Mouse (Mus musculus): ENCODE measurements around the gene Lman2. TPM values are rescaled to one million over a fixed set of nuclear protein-coding genes. Genes with fewer than 3 reads are reported as not detected.
A peak's percentile ranks its signal among the peaks of the same experiment; 100 is the strongest.

The Lman2 gene
- polyA plus RNA-seq, 1 experiment from 2014 or later = 58.8 TPM

DNA sequence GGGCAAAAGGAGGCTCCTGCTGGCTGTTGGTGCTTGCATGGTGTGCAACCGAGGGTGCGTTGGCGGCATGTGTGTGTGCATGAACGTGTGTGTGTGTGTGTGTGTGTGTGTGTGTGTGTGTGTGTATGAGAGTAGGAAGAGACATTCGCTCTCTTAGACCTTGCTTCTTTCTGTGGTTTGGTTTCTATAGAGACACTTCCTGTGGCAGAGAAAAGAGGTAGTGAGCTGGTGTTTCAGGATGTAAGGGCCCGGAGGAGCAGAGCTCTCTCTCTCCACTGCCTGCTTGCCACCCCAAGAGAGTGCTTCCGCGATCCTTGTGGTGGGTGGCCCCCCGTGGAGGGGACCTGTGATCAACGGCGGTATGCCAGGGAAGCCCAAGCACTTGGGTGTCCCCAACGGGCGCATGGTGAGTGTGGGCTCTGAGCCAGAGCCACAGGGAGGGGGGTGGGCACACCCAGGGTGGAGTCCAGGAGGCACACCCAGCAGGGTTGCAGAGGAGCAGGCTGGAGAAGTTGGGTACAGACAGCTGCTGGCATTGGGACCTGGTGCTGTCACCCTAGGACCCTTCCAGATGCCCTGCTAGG is 7.0 kb upstream of the Lman2 start, which contains the start of gene Rgs14:
Rgs14 (plus strand) TSS at position 202 of the 584 bp plus-strand sequence.
- Histone ChIP-seq H3K9ac (peak within 1 kb of the TSS; percentile 54), H3K27me3 (0 out of 2 replicates have a peak, but pooled peaks cover 16% of the 10 kb centered on the region), H3K4me3 (replicated peaks) (peak within 1 kb of the TSS; percentile 54), H3K4me2 (peak within 1 kb of the TSS; percentile 77), H3K27ac (replicated peaks) (peak within 1 kb of the TSS; percentile 55), H3K4me1 (replicated peaks) (peaks cover 49% of the 10 kb centered on the region), H3K9me3 (replicated peaks) (no peaks in the 10 kb centered on the region), H3K36me3 (replicated peaks) (no peaks in the 10 kb centered on the region)
- WGBS (ENCODE audit: insufficient replicate concordance) = 15% methylated on average over 13 of the region's 13 CpGs
- ATAC-seq (ENCODE audit: insufficient read depth) = peak; percentile 84

DNA sequence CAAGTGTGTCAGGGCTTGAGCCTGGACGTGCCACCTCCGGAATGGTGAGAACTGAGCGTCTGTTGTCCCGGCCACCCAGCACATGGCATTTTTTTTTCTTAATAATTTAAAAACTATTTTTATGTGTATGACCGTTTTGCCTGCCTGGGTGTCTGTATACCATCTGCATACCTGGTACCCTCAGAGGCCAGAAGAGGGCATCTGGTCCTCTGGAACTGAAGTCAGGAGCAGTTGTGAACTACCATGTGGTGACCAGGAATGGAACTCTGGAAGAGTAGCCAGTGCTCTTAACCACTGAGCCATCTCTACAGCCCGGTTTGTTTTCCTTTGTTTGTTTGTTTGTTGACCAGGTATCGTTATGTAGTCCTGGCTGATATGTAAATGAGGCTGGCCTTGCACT is 5.8 kb upstream of the Lman2 start:
- Histone ChIP-seq H3K4me3 (replicated peaks) (no peak overlapping the region), H3K4me2 (no peak overlapping the region), H3K9ac (no peak overlapping the region), H3K27ac (replicated peaks) (no peak overlapping the region), H3K4me1 (replicated peaks) (peaks cover 49% of the 10 kb centered on the region), H3K9me3 (replicated peaks) (no peaks in the 10 kb centered on the region), H3K36me3 (replicated peaks) (no peaks in the 10 kb centered on the region), H3K27me3 (0 out of 2 replicates have a peak, but pooled peaks cover 7% of the 10 kb centered on the region)
- 66% methylated on average over 7 of the region's 7 CpGs for WGBS (ENCODE audit: insufficient replicate concordance)
- ATAC-seq (ENCODE audit: insufficient read depth) = no peak

DNA sequence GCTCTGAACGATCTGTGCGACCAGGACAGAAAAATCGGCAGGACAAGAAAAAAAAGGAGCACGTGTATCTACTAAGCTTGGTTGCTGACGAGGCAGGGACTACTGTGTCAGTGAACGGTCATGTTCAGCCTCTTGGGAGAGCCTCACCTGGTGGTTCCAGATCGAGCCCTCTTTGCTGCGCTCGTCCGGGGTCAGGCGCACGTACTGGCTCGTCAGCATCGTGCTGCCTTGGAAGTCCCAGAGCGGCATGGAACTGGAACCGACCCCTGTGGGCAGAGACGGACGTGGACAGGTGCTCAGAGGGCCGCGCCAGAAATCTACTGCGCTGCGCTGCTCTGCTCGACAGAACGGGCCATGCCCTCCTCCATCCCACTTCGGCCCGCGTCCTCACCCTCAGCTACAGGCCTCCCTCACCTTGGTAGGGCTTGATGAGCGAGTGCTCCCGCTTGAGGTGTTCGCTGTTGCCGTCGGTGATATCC is 570 bp downstream of the Lman2 start:
- H3K27me3 ChIP-seq = no peaks in the 10 kb centered on the region
- H3K9me3 ChIP-seq (replicated peaks) = no peaks in the 10 kb centered on the region
- under 1% methylated on average over 32 of the region's 32 CpGs for WGBS (ENCODE audit: insufficient replicate concordance)
- H3K27ac ChIP-seq (replicated peaks) = peak overlapping the region; percentile 98
- H3K4me2 ChIP-seq = peak overlapping the region; percentile 68
- H3K4me3 ChIP-seq (replicated peaks) = peak overlapping the region; percentile 98
- peaks cover 41% of the 10 kb centered on the region for H3K36me3 ChIP-seq (replicated peaks)
- peak; percentile 53 for ATAC-seq (ENCODE audit: insufficient read depth)
- peaks cover 48% of the 10 kb centered on the region for H3K4me1 ChIP-seq (replicated peaks)
- H3K9ac ChIP-seq = peak overlapping the region; percentile 98

DNA sequence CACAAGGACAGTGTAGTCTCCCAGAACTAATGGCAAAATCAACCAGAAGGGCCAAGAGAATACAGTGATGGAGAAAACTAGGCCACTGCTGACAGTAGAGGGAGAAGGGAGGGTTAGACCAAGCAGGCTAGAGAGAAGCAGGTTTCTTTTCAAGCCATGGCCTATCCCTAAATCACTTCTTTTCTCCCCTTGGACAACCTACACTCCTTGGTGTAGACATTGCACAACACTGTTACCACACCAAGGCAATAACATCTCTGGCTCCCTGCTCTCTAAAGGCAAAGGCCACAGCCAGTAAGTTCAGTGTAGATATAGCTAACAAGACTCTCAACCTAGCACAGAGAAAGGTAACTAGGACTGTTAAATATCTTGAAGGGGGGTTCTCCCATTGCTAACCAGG is 1.4 kb downstream of the Lman2 start:
- Histone ChIP-seq H3K9ac (peak overlapping the region; percentile 98), H3K27ac (replicated peaks) (peak overlapping the region; percentile 51), H3K4me3 (replicated peaks) (peak overlapping the region; percentile 98), H3K27me3 (no peaks in the 10 kb centered on the region), H3K4me2 (peak overlapping the region; percentile 68), H3K36me3 (replicated peaks) (peaks cover 49% of the 10 kb centered on the region), H3K4me1 (replicated peaks) (peaks cover 46% of the 10 kb centered on the region), H3K9me3 (replicated peaks) (no peaks in the 10 kb centered on the region)
- ATAC-seq (ENCODE audit: insufficient read depth) = no peak

DNA sequence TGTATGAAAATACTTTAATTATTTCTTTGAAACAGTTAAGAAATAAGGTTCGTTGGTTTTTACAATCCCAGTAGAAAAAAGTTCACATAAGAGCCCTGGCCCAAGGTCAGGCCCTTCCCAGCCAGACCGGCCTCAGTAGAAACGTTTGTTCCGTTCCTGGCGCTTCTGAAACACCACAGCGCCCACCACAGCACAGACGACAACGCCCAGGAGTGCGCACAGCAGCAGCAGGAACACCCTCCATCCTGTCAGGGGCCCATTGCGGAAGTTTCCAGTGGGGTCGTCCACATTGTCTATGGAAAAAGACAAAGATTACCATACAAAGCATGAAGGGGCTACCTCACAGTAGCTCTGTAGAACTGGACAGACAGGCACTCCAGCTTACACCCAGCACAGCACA is 15.8 kb downstream of the Lman2 start:
- Histone ChIP-seq H3K4me1 (replicated peaks) (peaks cover 6% of the 10 kb centered on the region; the same call in 1 of the 2 replicates), H3K4me2 (no peak overlapping the region), H3K27me3 (no peaks in the 10 kb centered on the region), H3K9me3 (replicated peaks) (no peaks in the 10 kb centered on the region), H3K4me3 (replicated peaks) (no peak overlapping the region), H3K9ac (no peak overlapping the region), H3K27ac (replicated peaks) (no peak overlapping the region), H3K36me3 (replicated peaks) (peaks cover 80% of the 10 kb centered on the region)
- WGBS (ENCODE audit: insufficient replicate concordance) = 68% methylated on average over 11 of the region's 11 CpGs
- no peak for ATAC-seq (ENCODE audit: insufficient read depth)

DNA sequence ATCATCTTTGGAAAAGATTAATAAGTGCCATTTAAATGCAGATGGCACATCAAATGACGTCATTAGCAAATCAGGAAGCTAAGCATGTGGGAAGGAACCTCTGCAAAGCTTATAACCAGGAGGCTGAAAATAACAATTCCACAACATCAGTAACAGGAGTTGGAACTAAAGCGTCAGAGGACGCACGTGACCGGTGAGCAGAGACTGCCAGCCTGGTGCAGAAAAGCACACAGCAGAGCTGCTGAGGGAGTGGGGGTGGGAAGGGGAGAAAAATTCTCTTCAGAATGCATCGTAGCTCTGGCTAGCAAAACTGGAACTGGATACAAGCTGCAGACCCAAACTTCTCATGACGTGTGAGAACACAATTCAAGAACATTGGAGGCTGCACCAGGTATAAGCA is 18.3 kb downstream of the Lman2 start:
- Histone ChIP-seq H3K27ac (replicated peaks) (no peak overlapping the region), H3K4me1 (replicated peaks) (peaks cover 10% of the 10 kb centered on the region), H3K9me3 (replicated peaks) (no peaks in the 10 kb centered on the region), H3K4me2 (no peak overlapping the region), H3K4me3 (replicated peaks) (no peak overlapping the region), H3K36me3 (replicated peaks) (peaks cover 56% of the 10 kb centered on the region), H3K9ac (no peak overlapping the region), H3K27me3 (no peaks in the 10 kb centered on the region)
- ATAC-seq (ENCODE audit: insufficient read depth) = no peak
- WGBS (ENCODE audit: insufficient replicate concordance) = 74% methylated on average over 7 of the region's 7 CpGs

DNA sequence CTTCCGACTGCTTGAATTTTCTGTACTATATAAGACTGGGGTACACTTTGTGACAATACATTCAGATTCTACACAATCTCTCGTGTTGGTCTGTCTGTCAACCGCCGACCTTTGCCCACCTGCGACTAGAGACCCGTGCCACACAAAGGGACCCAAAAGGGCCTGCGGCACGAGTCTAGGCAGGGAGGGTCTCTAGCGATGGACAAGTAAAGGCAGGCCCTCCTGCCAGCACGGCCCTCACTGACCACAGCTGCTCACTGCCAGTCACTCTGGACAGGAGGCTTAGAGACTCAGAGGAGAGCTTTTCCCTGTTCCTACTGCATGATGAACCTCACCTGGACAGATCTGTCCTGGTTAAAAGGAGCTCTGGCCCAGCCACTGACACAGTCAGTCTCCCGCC is 20.1 kb downstream of the Lman2 start:
- WGBS (ENCODE audit: insufficient replicate concordance) = 43% methylated on average over 11 of the region's 11 CpGs
- Histone ChIP-seq H3K4me2 (no peak overlapping the region), H3K27ac (replicated peaks) (no peak overlapping the region), H3K27me3 (no peaks in the 10 kb centered on the region), H3K36me3 (replicated peaks) (peaks cover 39% of the 10 kb centered on the region), H3K9me3 (replicated peaks) (no peaks in the 10 kb centered on the region), H3K9ac (no peak overlapping the region), H3K4me3 (replicated peaks) (no peak overlapping the region), H3K4me1 (replicated peaks) (peaks cover 22% of the 10 kb centered on the region)
- no peak for ATAC-seq (ENCODE audit: insufficient read depth)

DNA sequence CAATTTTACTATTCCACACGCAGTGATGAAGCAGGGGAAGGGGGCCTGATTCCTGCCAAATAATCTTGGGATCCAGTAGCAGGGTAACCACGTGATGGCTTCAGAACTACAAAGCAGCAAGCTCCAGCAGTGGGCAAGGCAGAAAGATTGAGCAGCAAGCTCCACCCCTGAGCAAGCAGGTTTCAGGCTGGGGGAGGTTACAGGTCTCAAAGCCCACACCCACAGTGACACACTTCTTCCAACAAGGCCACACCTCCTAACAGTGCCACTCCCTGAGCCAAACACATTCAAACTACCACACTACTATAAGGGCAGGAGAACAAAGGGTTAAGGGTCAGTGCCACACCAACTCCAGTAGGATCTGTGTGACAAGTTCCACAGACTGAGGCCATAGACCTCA is 23.3 kb downstream of the Lman2 start:
- Histone ChIP-seq H3K36me3 (replicated peaks) (peaks cover 6% of the 10 kb centered on the region), H3K27ac (replicated peaks) (no peak overlapping the region), H3K9me3 (replicated peaks) (no peaks in the 10 kb centered on the region), H3K4me3 (replicated peaks) (0 out of 2 replicates have a peak overlapping the region, but pooled peaks have one; percentile 4), H3K27me3 (0 out of 2 replicates have a peak, but pooled peaks cover 7% of the 10 kb centered on the region), H3K4me1 (replicated peaks) (peaks cover 27% of the 10 kb centered on the region), H3K4me2 (peak overlapping the region; percentile 27; the same call in 1 of the 2 replicates), H3K9ac (peak overlapping the region; percentile 35; the same call in 1 of the 2 replicates)
- 30% methylated on average over 2 of the region's 2 CpGs for WGBS (ENCODE audit: insufficient replicate concordance)
- ATAC-seq (ENCODE audit: insufficient read depth) = peak; percentile 57

DNA sequence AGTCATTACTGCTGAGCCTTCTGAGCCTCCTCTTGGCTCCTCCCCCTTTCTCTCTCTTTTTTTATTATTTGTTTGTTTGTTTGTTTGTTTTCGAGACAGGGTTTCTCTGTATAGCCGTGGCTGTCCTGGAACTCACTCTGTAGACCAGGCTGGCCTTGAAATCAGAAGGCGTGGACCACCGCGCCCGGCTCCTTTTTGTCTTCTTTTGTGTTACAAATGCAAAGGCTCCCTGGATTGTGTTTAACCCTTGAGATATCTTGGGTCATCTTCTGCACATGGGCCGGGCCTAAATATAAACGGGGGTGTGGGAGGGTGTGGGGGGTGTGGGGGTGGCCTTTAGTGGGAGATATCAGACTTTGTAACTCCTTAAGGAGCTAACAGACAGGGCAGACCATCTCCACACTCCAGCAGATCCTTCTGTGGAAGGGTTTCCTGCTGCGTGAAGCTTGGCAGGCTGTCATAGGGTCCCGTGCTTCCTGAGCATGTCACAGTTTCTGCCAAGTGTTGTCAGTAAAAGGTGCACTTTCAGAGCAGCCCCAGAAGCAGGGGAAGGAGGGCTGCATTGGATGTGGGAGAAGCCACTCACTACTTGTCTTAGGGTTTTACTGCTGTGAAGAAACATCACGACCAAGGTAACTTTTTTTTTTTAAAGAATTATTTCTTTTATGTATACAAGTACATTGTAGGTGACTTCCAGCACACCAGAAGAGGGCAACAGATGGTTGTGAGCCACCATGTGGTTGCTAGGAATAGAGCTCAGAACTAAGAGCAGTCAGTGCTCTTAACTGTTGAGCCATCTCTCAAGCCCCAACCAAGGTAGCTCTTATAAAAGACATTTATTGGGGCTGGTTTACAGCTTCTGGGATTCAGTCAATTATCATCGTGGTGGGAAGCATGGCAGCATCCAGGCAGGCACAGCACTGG is 24.2 kb downstream of the Lman2 start:
- H3K27ac ChIP-seq (replicated peaks) = no peak overlapping the region
- 54% methylated on average over 12 of the region's 12 CpGs for WGBS (ENCODE audit: insufficient replicate concordance)
- no peaks in the 10 kb centered on the region for H3K9me3 ChIP-seq (replicated peaks)
- no peaks in the 10 kb centered on the region for H3K36me3 ChIP-seq (replicated peaks)
- ATAC-seq (ENCODE audit: insufficient read depth) = no peak
- H3K9ac ChIP-seq = no peak overlapping the region
- no peak overlapping the region for H3K4me3 ChIP-seq (replicated peaks)
- H3K27me3 ChIP-seq = 0 out of 2 replicates have a peak, but pooled peaks cover 7% of the 10 kb centered on the region
- peaks cover 27% of the 10 kb centered on the region for H3K4me1 ChIP-seq (replicated peaks)
- H3K4me2 ChIP-seq = no peak overlapping the region

DNA sequence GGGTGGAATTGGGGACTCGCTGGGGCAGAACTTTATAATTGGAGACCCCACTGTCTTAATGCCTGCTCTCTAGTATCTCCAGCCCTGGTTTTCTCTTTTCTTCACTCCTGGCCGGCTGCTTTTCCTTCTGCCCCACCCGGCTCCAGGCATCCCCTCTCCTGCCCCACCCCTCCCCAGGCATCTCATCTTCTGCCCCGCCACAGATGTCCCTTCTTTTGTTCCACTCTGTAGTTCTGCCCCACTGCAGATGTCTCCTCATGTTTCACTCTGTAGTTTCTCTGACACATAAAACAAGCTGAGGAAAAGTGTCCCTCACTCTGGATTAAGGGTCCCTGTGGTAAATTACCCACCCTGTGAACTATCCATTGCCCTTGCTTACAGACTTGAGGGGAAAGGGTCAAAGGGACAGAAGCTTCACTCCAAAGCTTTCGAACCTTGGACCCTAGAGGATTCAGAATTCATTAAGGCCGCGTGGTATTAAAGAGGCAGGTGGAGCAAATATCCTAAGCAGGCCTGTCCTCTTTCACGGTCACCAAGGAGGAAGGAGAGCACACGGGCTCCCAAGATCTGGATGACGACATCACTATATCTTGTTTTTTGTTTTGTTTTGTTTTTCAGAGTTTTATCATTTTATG is 25.1 kb downstream of the Lman2 start:
- H3K4me3 ChIP-seq (replicated peaks) = no peak overlapping the region
- WGBS (ENCODE audit: insufficient replicate concordance) = 60% methylated on average over 10 of the region's 10 CpGs
- no peak overlapping the region for H3K9ac ChIP-seq
- no peaks in the 10 kb centered on the region for H3K36me3 ChIP-seq (replicated peaks)
- no peak overlapping the region for H3K4me2 ChIP-seq
- H3K27me3 ChIP-seq = 0 out of 2 replicates have a peak, but pooled peaks cover 14% of the 10 kb centered on the region
- H3K4me1 ChIP-seq (replicated peaks) = peaks cover 22% of the 10 kb centered on the region
- no peak for ATAC-seq (ENCODE audit: insufficient read depth)
- no peak overlapping the region for H3K27ac ChIP-seq (replicated peaks)
- H3K9me3 ChIP-seq (replicated peaks) = no peaks in the 10 kb centered on the region

DNA sequence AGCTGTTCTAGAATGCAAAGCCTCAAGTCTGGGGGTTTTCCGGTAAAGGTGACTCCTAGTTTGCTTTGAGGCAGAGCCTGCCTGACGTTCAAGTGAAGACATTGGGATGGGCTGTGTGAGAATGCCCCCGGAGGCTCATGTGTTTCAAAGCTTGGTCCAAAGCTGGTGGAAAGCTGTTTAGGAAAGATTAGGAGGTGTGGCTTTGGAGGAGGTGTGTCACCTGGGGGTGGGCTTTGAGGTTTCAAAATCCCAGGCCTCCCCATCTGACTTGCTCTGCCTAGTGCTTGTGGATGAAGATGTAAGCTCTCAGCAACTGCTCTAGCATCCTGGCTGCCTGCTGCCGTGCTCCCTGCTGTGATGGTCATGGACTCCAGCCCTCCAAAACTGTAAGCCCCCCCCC is 26.9 kb downstream of the Lman2 start:
- Histone ChIP-seq H3K4me2 (no peak overlapping the region), H3K9me3 (replicated peaks) (no peaks in the 10 kb centered on the region), H3K9ac (no peak overlapping the region), H3K4me3 (replicated peaks) (no peak overlapping the region), H3K27me3 (0 out of 2 replicates have a peak, but pooled peaks cover 20% of the 10 kb centered on the region), H3K4me1 (replicated peaks) (peaks cover 31% of the 10 kb centered on the region), H3K36me3 (replicated peaks) (no peaks in the 10 kb centered on the region), H3K27ac (replicated peaks) (no peak overlapping the region)
- ATAC-seq (ENCODE audit: insufficient read depth) = no peak
- 65% methylated on average over 4 of the region's 4 CpGs for WGBS (ENCODE audit: insufficient replicate concordance)
